Mouse (Mus musculus) kidney, postnatal 0 days (tissue): ENCODE data around the gene Olfr695. TPM values are rescaled to one million over a fixed set of nuclear protein-coding genes. Genes with fewer than 3 reads are reported as not detected.
"Not testable (repeated sequence)": the region's sequence is repeated elsewhere in the genome, so short reads cannot be mapped to it uniquely, and the experiment has no call there.

ENCODE experiments used
- ATAC-seq: fragments of 200-750 bp; cut with Nextera tagmentation; replicated peaks from 2 replicates; pipeline ENCODE4 v1.8.0; 2017; ENCODE audit warnings: low read depth, moderate number of reproducible peaks, moderate TSS enrichment, moderate library complexity; ENCODE audit not compliant: low FRiP score
- DNase-seq: peaks from one replicate; pipeline ENCODE4 v3.0.0-alpha.2; 2016; ENCODE audit warnings: low spot score
- H3K27ac ChIP-seq: fragments of 300-500 bp; sonication (generic); 2 replicates; pipeline ENCODE4 v1.5.1; 2014; ENCODE audit warnings: mild to moderate bottlenecking
- H3K27me3 ChIP-seq: fragments of 300-500 bp; sonication (generic); 2 replicates; pipeline ENCODE4 v1.6.1; 2014; ENCODE audit warnings: low read length, mixed read lengths; ENCODE audit not compliant: insufficient read depth
- H3K36me3 ChIP-seq: fragments of 300-500 bp; sonication (generic); 2 replicates; pipeline ENCODE4 v1.6.1; 2014; ENCODE audit warnings: low read length, mixed read lengths; ENCODE audit not compliant: insufficient read depth
- H3K4me1 ChIP-seq: fragments of 300-500 bp; sonication (generic); replicated peaks from 2 replicates; pipeline ENCODE4 v1.6.1; 2014; ENCODE audit warnings: antibody characterized with exemption, low read length, mixed read lengths; ENCODE audit not compliant: insufficient read depth
- H3K4me2 ChIP-seq: fragments of 300-500 bp; sonication (generic); 2 replicates; pipeline ENCODE4 v1.6.1; 2014; ENCODE audit warnings: mild to moderate bottlenecking, low read length, moderate library complexity, mixed read lengths
- H3K4me3 ChIP-seq: fragments of 300-500 bp; sonication (generic); replicated peaks from 2 replicates; pipeline ENCODE4 v1.5.1; 2014; ENCODE audit warnings: low read depth, low read length
- H3K9ac ChIP-seq: fragments of 300-500 bp; sonication (generic); 2 replicates; pipeline ENCODE4 v1.6.1; 2014; ENCODE audit warnings: low read depth, low read length
- H3K9me3 ChIP-seq: fragments of 300-500 bp; sonication (generic); replicated peaks from 2 replicates; pipeline ENCODE4 v1.6.1; 2016; ENCODE audit warnings: low read length, inconsistent platforms, mixed read lengths
- CTCF ChIP-seq: IDR thresholded peaks from 2 replicates; pipeline ENCODE4 v1.5.1; 2016; ENCODE audit warnings: antibody characterized with exemption, low read depth, mild to moderate bottlenecking, moderate library complexity
- WGBS: fragments of 180-500 bp; shearing (Covaris S2); extraction: QIAGEN DNeasy Blood & Tissue Kit; methylation state at CpG from one replicate; pipeline ENCODE4 v1.1.7; 2014; 5-methylcytosine and 5-hydroxymethylcytosine counted together
- polyA plus RNA-seq: library from polyadenylated mRNA; unstranded; fragments of >200 nt; fragmentation: Nextera tagmentation; extraction: Ambion mirVana; gene quantifications from 2 replicates; pipeline ENCODE4 v1.2.1, GENCODE M21; 2015

Olfr695 gene
- polyA plus RNA-seq, 1 experiment from 2014 or later: not detected

DNA sequence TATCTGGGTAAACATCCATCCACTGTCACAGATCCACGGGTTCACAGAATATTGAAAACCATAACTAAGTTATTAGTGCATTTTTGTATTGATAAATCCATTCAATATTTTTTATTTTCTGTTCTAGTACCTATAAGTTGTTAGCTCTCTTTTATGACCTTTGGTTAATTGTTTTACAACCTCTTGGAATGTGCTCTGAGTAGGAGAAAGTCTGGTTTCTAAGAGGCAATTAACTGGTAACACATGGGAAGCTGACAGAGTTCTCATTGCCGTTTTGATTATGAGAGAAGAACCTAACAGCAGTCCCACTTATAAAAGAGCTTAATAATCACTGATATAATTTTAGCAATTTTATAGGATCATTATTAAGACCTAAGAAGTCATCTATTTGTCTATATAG lies 17.5 kb upstream of the Olfr695 start:
- Histone ChIP-seq H3K9me3 (no peaks in the 10 kb centered on the region), H3K27me3 (no peaks in the 10 kb centered on the region), H3K4me3 (no peak overlapping the region), H3K27ac (no peak overlapping the region), H3K4me1 (no peaks in the 10 kb centered on the region), H3K9ac (no peak overlapping the region), H3K36me3 (no peaks in the 10 kb centered on the region), H3K4me2 (no peak overlapping the region)
- DNase-seq (no peak), ATAC-seq (no peak)
- 42% methylated on average over 2 of the region's 2 CpGs for WGBS
- no peak for TF ChIP-seq CTCF

DNA sequence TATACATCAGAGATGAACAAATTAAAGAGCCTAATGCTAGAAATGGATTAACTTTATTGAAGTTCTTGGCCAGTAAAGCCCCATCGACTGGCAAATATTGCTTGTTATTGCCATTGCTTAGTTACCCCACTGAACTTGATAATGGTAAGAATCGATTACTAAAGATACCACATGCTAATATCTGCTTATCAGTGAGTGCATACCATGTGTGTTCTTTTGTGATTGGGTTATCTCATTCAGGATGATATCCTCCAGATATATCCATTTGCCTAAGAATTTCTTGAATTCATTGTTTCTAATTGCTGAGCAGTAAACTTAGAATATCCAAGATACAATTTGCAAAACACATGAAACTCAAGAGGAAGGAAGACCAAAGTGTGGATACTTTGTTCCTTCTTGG lies 9.5 kb upstream of the Olfr695 start:
- ATAC-seq, H3K4me3 ChIP-seq, H3K9me3 ChIP-seq, H3K4me1 ChIP-seq, H3K27me3 ChIP-seq, H3K36me3 ChIP-seq, H3K9ac ChIP-seq, H3K4me2 ChIP-seq, DNase-seq, H3K27ac ChIP-seq: not testable (repeated sequence)
- WGBS: 87% methylated on average over 2 of the region's 2 CpGs

DNA sequence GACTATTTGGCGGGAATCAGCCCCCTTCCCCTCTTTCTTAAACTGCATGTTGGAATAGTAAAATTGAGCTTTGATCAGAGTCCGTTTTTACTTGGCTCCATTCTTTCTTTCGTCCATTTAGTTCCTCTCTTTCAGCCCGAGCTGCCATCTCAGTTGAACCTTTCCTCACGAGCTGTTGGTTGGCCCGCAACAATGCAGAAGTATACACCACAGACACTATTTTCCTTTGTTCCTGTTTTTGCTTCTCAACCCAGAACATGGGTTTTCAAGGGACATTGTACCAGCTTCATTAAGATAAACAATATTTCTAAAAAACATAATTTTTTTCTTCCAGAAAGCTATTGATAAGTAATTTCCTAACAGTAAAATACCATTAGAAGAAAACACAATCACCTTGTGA lies 4.7 kb downstream of the Olfr695 start:
- Histone ChIP-seq H3K36me3 (no peaks in the 10 kb centered on the region), H3K27me3 (no peaks in the 10 kb centered on the region), H3K4me1 (no peaks in the 10 kb centered on the region), H3K9ac (no peak overlapping the region), H3K4me2 (no peak overlapping the region), H3K9me3 (no peaks in the 10 kb centered on the region), H3K4me3 (no peak overlapping the region), H3K27ac (no peak overlapping the region)
- TF ChIP-seq CTCF: no peak
- ATAC-seq: no peak
- 85% methylated on average over 6 of the region's 6 CpGs for WGBS
- DNase-seq: no peak

DNA sequence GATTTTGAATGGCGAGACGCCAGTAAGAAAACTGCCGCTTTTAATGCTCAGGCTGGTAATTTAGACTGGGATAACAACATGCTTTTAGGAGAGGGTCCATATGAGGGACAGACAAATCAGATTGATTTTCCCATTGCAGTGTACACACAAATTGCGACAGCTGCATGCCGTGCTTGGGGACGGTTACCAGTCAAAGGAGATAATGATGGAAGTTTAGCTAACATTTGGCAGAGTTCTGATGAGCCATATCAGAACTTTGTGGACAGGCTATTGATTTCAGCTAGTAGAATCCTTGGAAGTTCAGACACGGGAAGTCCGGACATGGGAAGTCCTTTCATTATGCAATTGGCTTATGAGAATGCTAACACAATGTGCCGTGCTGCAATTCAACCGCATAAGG lies 8.5 kb downstream of the Olfr695 start:
- not testable (repeated sequence) for H3K27ac ChIP-seq, H3K36me3 ChIP-seq, ATAC-seq, DNase-seq, H3K4me3 ChIP-seq, H3K27me3 ChIP-seq, H3K9me3 ChIP-seq, H3K4me1 ChIP-seq, H3K9ac ChIP-seq, H3K4me2 ChIP-seq
- WGBS: 68% methylated on average over 10 of the region's 10 CpGs

DNA sequence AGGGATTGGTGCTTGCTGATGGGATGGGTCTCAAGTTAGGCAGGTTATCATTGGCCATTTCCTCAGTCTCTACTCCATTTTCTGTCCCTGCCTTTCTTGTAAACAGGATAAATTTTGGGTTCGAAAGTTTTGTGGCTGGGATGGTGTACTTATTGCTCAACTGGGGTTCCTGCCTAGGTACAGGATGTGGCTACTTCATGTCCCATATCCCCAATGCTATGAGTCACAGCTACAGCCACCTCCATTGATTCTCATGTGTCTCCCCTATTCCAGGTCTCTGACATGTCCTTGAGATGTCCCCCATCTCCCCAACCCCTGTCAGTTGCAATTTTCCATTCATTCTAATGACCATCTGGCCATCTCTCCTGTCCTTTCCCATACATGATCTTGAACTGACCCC lies 19.3 kb downstream of the Olfr695 start:
- H3K4me3 ChIP-seq: no peak overlapping the region
- H3K4me2 ChIP-seq: no peak overlapping the region
- DNase-seq: no peak
- no peak for TF ChIP-seq CTCF
- no peaks in the 10 kb centered on the region for H3K36me3 ChIP-seq
- ATAC-seq: no peak
- H3K4me1 ChIP-seq: no peaks in the 10 kb centered on the region
- WGBS: 83% methylated on average over 1 of the region's 1 CpGs
- H3K27me3 ChIP-seq: no peaks in the 10 kb centered on the region
- H3K9me3 ChIP-seq: no peaks in the 10 kb centered on the region
- H3K27ac ChIP-seq: no peak overlapping the region
- H3K9ac ChIP-seq: no peak overlapping the region

DNA sequence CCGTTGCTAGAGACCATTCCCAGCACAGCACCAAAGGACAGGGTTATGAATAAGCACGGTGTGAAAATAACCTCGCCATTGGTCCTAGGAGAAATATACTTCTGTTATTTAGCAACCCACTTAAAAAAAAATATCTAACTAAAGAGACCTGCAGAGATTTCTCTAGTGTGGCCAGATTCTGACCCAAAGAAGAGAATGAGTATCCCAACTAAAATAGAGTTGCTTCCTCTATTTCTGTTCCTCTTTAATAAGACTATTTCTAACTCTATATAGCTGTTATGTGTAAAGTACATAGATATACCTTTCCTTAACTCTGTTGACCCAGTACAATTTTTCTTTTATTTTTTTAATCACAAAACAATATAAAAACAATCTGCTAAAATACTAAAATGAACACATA lies 23.2 kb downstream of the Olfr695 start:
- Histone ChIP-seq H3K36me3 (no peaks in the 10 kb centered on the region), H3K4me3 (no peak overlapping the region), H3K27ac (no peak overlapping the region), H3K9me3 (no peaks in the 10 kb centered on the region), H3K27me3 (no peaks in the 10 kb centered on the region), H3K9ac (no peak overlapping the region), H3K4me2 (no peak overlapping the region), H3K4me1 (no peaks in the 10 kb centered on the region)
- 88% methylated on average over 3 of the region's 3 CpGs for WGBS
- no peak for TF ChIP-seq CTCF
- DNase-seq: no peak
- ATAC-seq: no peak

DNA sequence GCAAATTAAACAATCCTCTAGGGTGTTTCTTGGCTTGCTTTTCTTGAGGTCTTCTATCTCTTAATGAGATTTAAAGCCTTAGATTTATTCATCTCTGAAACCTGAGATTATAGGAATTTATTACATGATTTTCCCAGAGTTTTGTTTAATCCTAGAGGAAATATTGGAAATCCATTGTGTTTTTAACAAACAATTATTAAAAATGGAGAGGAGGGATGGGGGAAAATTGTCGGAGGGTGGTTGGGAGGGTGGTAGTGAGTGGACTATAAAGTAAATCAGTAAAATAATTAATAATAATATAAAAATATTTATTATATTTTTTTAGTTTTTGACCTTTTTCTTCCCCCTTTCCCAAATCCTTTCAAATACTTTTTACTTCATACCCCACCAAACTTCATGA lies 24.5 kb downstream of the Olfr695 start, which contains the start of gene Olfr694:
TSS of gene Olfr694 (minus strand) at position 101 of the 400 bp plus-strand sequence.
- DNase-seq: no peak

More for the DNA sequence above, 24.5 kb downstream of the Olfr695 start, which contains the start of gene Olfr694:
- TF ChIP-seq CTCF: no peak
- Histone ChIP-seq H3K9me3 (no peaks in the 10 kb centered on the region), H3K4me1 (no peaks in the 10 kb centered on the region), H3K9ac (no peak within 1 kb of the TSS), H3K27me3 (no peaks in the 10 kb centered on the region), H3K4me3 (no peak within 1 kb of the TSS), H3K4me2 (no peak within 1 kb of the TSS), H3K27ac (no peak within 1 kb of the TSS), H3K36me3 (no peaks in the 10 kb centered on the region)
- 97% methylated on average over 1 of the region's 1 CpGs for WGBS
- no peak for ATAC-seq
